Mouse (Mus musculus) MEL (cell line): Measurements from ENCODE around the gene Olfml3. TPM values are rescaled to one million over a fixed set of nuclear protein-coding genes. Genes with fewer than 3 reads are reported as not detected.

Experiments used
- DNase-seq: peaks from one replicate; pipeline ENCODE4 v3.0.0; 2011; ENCODE audit warnings: low read depth, low spot score
- H3K27ac ChIP-seq: 2 replicates; pipeline ENCODE4 v1.5.1; 2012; ENCODE audit warnings: low read depth, mild to moderate bottlenecking, control low read depth, low read length, moderate library complexity; ENCODE audit not compliant: control insufficient read depth
- H3K27me3 ChIP-seq, 2 experiments: fragments of 150-350 bp in 1 of 2; sonication (generic) in 1 of 2; 2 replicates each; pipeline ENCODE4 v1.6.1; 2012; ENCODE audit warnings: low read length in 2 of 2, mild to moderate bottlenecking in 2 of 2, improper control_type of control experiment in 1 of 2, moderate library complexity in 1 of 2; ENCODE audit not compliant: insufficient read depth in 2 of 2, control insufficient read depth in 1 of 2
- H3K36me3 ChIP-seq, 2 experiments: 2 replicates each; pipeline ENCODE4 v1.6.1; 2012 to 2014; ENCODE audit warnings: low read length in 2 of 2, improper control_type of control experiment in 1 of 2, inconsistent platforms in 1 of 2, mild to moderate bottlenecking in 1 of 2; ENCODE audit not compliant: insufficient read depth in 2 of 2, control insufficient read depth in 1 of 2
- H3K4me1 ChIP-seq, 2 experiments: fragments of 150-350 bp in 1 of 2; sonication (generic) in 1 of 2; 2 replicates each; pipeline ENCODE4 v1.6.1; 2012; ENCODE audit warnings: low read length in 2 of 2, improper control_type of control experiment in 1 of 2, mild to moderate bottlenecking in 1 of 2; ENCODE audit not compliant: insufficient read depth in 2 of 2, control insufficient read depth in 1 of 2
- H3K4me3 ChIP-seq, 2 experiments: fragments of 150-350 bp in 1 of 2; sonication (generic) in 1 of 2; 2 replicates each; pipeline ENCODE4 v1.5.1; 2012; ENCODE audit warnings: low read depth in 2 of 2, low read length in 2 of 2, mild to moderate bottlenecking in 2 of 2, moderate library complexity in 2 of 2, control low read depth in 1 of 2, improper control_type of control experiment in 1 of 2; ENCODE audit not compliant: control insufficient read depth in 1 of 2, insufficient read depth in 1 of 2
- H3K79me2 ChIP-seq: 2 replicates; pipeline ENCODE4 v1.6.1; 2012; ENCODE audit warnings: mild to moderate bottlenecking, low read length, moderate library complexity; ENCODE audit not compliant: control insufficient read depth, poor library complexity, insufficient read depth
- H3K9ac ChIP-seq: 2 replicates; pipeline ENCODE4 v1.6.1; 2012; ENCODE audit warnings: low read depth, mild to moderate bottlenecking, control low read depth, low read length, moderate library complexity; ENCODE audit not compliant: control insufficient read depth, poor library complexity, severe bottlenecking
- H3K9me3 ChIP-seq: fragments of 150-350 bp; sonication (generic); replicated peaks from 2 replicates; pipeline ENCODE4 v1.6.1; 2012; ENCODE audit warnings: mild to moderate bottlenecking, low read length, improper control_type of control experiment, moderate library complexity; ENCODE audit not compliant: insufficient read depth
- BHLHE40 ChIP-seq: IDR thresholded peaks from 2 replicates; pipeline ENCODE4 v1.6.1; 2012; ENCODE audit warnings: low read depth, mild to moderate bottlenecking, inconsistent platforms, low read length, improper control_type of control experiment, borderline replicate concordance
- CHD1 ChIP-seq: IDR thresholded peaks from 2 replicates; pipeline ENCODE4 v1.6.1; 2012; ENCODE audit warnings: low read depth, mild to moderate bottlenecking, inconsistent platforms, low read length, improper control_type of control experiment
- CHD2 ChIP-seq: IDR thresholded peaks from 2 replicates; pipeline ENCODE4 v1.6.1; 2011; ENCODE audit warnings: low read length, improper control_type of control experiment
- CTCF ChIP-seq, 3 experiments: IDR thresholded peaks in 2 of 3; conservative IDR thresholded peaks in 1 of 3; 2 replicates each; pipeline ENCODE4 v1.5.1; 2011 to 2012; ENCODE audit warnings: low read length in 3 of 3, low read depth in 2 of 3, mild to moderate bottlenecking in 2 of 3, improper control_type of control experiment in 1 of 3, inconsistent platforms in 1 of 3, mixed read lengths in 1 of 3, moderate library complexity in 1 of 3; ENCODE audit not compliant: control insufficient read depth in 1 of 3, insufficient read depth in 1 of 3, poor library complexity in 1 of 3, severe bottlenecking in 1 of 3
- GABPA ChIP-seq: IDR thresholded peaks from 2 replicates; pipeline ENCODE4 v1.6.1; 2012; ENCODE audit warnings: low read depth, mild to moderate bottlenecking, inconsistent platforms, low read length, improper control_type of control experiment, moderate library complexity
- GATA1 ChIP-seq: IDR thresholded peaks from 2 replicates; pipeline ENCODE4 v1.6.1; 2011; ENCODE audit warnings: low read depth, low read length, improper control_type of control experiment
- JUND ChIP-seq: IDR thresholded peaks from 2 replicates; pipeline ENCODE4 v1.6.1; 2011; ENCODE audit warnings: low read depth, mild to moderate bottlenecking, improper control_type of control experiment, low read length
- MAX ChIP-seq: IDR thresholded peaks from 2 replicates; pipeline ENCODE4 v1.6.1; 2011; ENCODE audit warnings: low read length, improper control_type of control experiment
- MAZ ChIP-seq: IDR thresholded peaks from 2 replicates; pipeline ENCODE4 v1.6.1; 2012; ENCODE audit warnings: low read depth, mild to moderate bottlenecking, inconsistent platforms, low read length, improper control_type of control experiment
- MXI1 ChIP-seq: IDR thresholded peaks from 2 replicates; pipeline ENCODE4 v1.6.1; 2011; ENCODE audit warnings: mild to moderate bottlenecking, low read depth, low read length, improper control_type of control experiment
- MYB ChIP-seq: IDR thresholded peaks from 2 replicates; pipeline ENCODE4 v1.6.1; 2011; ENCODE audit warnings: mild to moderate bottlenecking, low read depth, low read length, improper control_type of control experiment
- MYC ChIP-seq: IDR thresholded peaks from 2 replicates; pipeline ENCODE4 v1.6.1; 2011; ENCODE audit warnings: low read depth, mild to moderate bottlenecking, low read length, improper control_type of control experiment, moderate library complexity
- RAD21 ChIP-seq: IDR thresholded peaks from 2 replicates; pipeline ENCODE4 v1.6.1; 2011; ENCODE audit warnings: mild to moderate bottlenecking, low read depth, low read length, improper control_type of control experiment
- SMC3 ChIP-seq: IDR thresholded peaks from 2 replicates; pipeline ENCODE4 v1.6.1; 2011; ENCODE audit warnings: low read depth, low read length, improper control_type of control experiment
- TAL1 ChIP-seq: IDR thresholded peaks from 2 replicates; pipeline ENCODE4 v1.6.1; 2012; ENCODE audit warnings: mild to moderate bottlenecking, inconsistent platforms, low read length, moderate library complexity, mixed read lengths
- TCF12 ChIP-seq: IDR thresholded peaks from 2 replicates; pipeline ENCODE4 v1.6.1; 2014; ENCODE audit warnings: low read depth, mild to moderate bottlenecking, inconsistent platforms, low read length, improper control_type of control experiment, moderate library complexity
- USF2 ChIP-seq, 2 experiments: IDR thresholded peaks; 2 replicates each; pipeline ENCODE4 v1.6.1; 2011 to 2012; ENCODE audit warnings: improper control_type of control experiment in 2 of 2, low read length in 2 of 2, borderline replicate concordance in 1 of 2, inconsistent platforms in 1 of 2, low read depth in 1 of 2, mild to moderate bottlenecking in 1 of 2; ENCODE audit not compliant: insufficient read depth in 1 of 2
- polyA plus RNA-seq, 2 experiments: library from polyadenylated mRNA; stranded (reverse) in 1 of 2; unstranded in 1 of 2; fragments of >175 nt in 1 of 2; fragments of >200 nt in 1 of 2; gene quantifications; 2 replicates each; pipeline versions ENCODE4 v1.2.1 to v1.2.4; 2012; ENCODE audit warnings: low replicate concordance in 2 of 2, low read depth in 1 of 2; ENCODE audit not compliant: insufficient read length in 2 of 2, insufficient read depth in 1 of 2, missing spikeins in 1 of 2
- total RNA-seq: library from RNA; depleted of rRNA; stranded (reverse); fragments of 300-350 nt; gene quantifications from 2 replicates; pipeline ENCODE4 v1.2.3, GENCODE M21; 2012

The Olfml3 gene
- total and polyA plus RNA-seq, 3 experiments = 0.08 to 0.18 TPM; not detected in 1

DNA sequence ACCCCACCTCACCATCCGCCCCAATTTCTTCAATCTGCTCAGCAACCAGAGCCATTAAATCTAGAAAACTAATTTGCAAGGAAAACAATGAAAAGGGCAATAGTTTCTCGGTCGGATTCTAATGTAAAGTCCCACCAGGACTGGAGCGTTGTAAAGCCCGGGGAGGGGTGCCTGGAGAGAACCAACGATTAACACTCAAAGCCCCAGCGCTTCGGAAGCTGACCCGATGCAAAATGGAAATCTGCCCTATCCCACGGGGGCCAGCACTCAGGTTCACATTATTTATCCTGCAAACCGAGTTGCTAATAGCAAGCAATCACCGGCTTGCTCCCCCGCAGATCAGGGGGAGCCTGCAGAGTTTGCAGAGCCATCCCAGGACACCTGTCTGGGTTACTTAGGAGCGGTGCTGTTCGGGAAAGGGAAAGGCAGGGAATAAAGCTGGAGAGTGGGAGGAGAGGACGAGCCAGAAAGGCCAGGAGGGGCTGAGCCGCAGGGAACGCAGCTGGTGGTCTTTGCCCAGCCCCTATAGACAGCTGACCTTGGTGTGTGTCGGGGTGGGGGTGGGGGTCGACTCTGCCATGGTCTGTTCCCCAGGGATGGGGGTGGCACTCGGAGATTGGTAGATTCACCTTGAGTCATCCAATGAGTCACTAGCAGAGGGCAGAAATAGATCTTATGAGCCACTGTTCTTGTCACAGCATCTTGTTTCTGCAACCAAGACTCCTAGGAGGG lies 54.4 kb downstream of the Olfml3 start:
- Histone ChIP-seq H3K9ac (no peak overlapping the region), H3K4me3 (no peak overlapping the region), H3K36me3 (no peaks in the 10 kb centered on the region), H3K27me3 (peaks cover 0 to 4% of the 10 kb centered on the region in 2 experiments; a peak in 2 of 4 replicates), H3K79me2 (no peaks in the 10 kb centered on the region), H3K4me1 (no peaks in the 10 kb centered on the region), H3K9me3 (no peaks in the 10 kb centered on the region), H3K27ac (no peak overlapping the region)
- no peak for DNase-seq
- no peak for TF ChIP-seq CTCF (IDR thresholded peaks at IDR 0.05 in 2 of 3, conservative IDR thresholded peaks at IDR 0.05 in 1 of 3; ENCODE audit: control insufficient read depth in 1 of 3, insufficient read depth in 1 of 3, low read depth in 2 of 3, low read length in 3 of 3, poor library complexity in 1 of 3, severe bottlenecking in 1 of 3)

- Histone ChIP-seq H3K4me3 (no peak overlapping the region), H3K27me3 (peaks cover 0 to 4% of the 10 kb centered on the region in 2 experiments; a peak in 2 of 4 replicates), H3K4me1 (no peaks in the 10 kb centered on the region), H3K9me3 (no peaks in the 10 kb centered on the region), H3K27ac (no peak overlapping the region), H3K36me3 (no peaks in the 10 kb centered on the region), H3K79me2 (no peaks in the 10 kb centered on the region), H3K9ac (no peak overlapping the region)
- no peak for DNase-seq
- TF ChIP-seq USF2 (IDR thresholded peaks at IDR 0.05; ENCODE audit: borderline replicate concordance in 1 of 2, insufficient read depth in 1 of 2, low read depth in 1 of 2, low read length in 2 of 2) (no peak), BHLHE40 (no peak), MYC (no peak), MXI1 (no peak), MAX (no peak), TCF12 (no peak), CHD2 (no peak), CTCF (IDR thresholded peaks at IDR 0.05 in 2 of 3, conservative IDR thresholded peaks at IDR 0.05 in 1 of 3; ENCODE audit: control insufficient read depth in 1 of 3, insufficient read depth in 1 of 3, low read depth in 2 of 3, low read length in 3 of 3, poor library complexity in 1 of 3, severe bottlenecking in 1 of 3) (no peak), CHD1 (no peak), RAD21 (no peak)
Measured at GRCm38 (mm10) chr3:103682473-103682872, 55.3 kb downstream of the Olfml3 start.

GRCm38 (mm10) chr3:103678811-103679210 lies 59.0 kb downstream of the Olfml3 start:
- Histone ChIP-seq H3K36me3 (no peaks in the 10 kb centered on the region), H3K4me3 (no peak overlapping the region), H3K27me3 (peaks cover 0 to 4% of the 10 kb centered on the region in 2 experiments; a peak in 3 of 4 replicates), H3K79me2 (no peaks in the 10 kb centered on the region), H3K9me3 (no peaks in the 10 kb centered on the region), H3K27ac (no peak overlapping the region), H3K4me1 (no peaks in the 10 kb centered on the region), H3K9ac (no peak overlapping the region)
- no peak for TF ChIP-seq GATA1
- TF ChIP-seq TAL1 = no peak
- TF ChIP-seq CHD2 = no peak
- no peak for TF ChIP-seq GABPA
- no peak for TF ChIP-seq MYB
- TF ChIP-seq JUND = no peak
- TF ChIP-seq SMC3 = no peak
- no peak for TF ChIP-seq MAZ
- DNase-seq = no peak
